ENCODE assay signal across 9 mouse cellular contexts in genomic region chr13:78629041-78629727, GRCm38 (mm10).
DNase-seq lines count a peak whose midpoint lies in the region; TF ChIP-seq lines count a peak whose summit lies in the region.
"Had no signal": no experiment of that assay in that cellular context is flagged by ENCODE, and none has a peak within 500 bp of the region (broad histone marks: within the 10 kb centered on the region; RNA-seq: fewer than 3 reads in every experiment).

No protein-coding gene starts in this region.

- no peak for TF ChIP-seq CTCF in kidney, adult 2 months (conservative IDR thresholded peaks at IDR 0.05; ENCODE audit: insufficient read depth, insufficient read length, low read depth, low read length)
- no peak for TF ChIP-seq CTCF in brain, embryonic 14.5 days (IDR thresholded peaks at IDR 0.05; ENCODE audit: borderline replicate concordance, extremely low read depth, insufficient read depth, insufficient read length)

- no peak overlapping the region for H3K27ac ChIP-seq in kidney, adult 2 months (ENCODE audit: insufficient read depth, low read depth, low read length)
- no peak overlapping the region; the same call in 1 of the 2 replicates for H3K27ac ChIP-seq in forebrain, embryonic 10.5 days
- H3K27ac ChIP-seq: heart, embryonic 15.5 days had no signal

- intact Hi-C loops in gastrocnemius, postnatal 36 days (cut with DNase I), result no loop called here

- peak; percentile 19 to 27 for DNase-seq in kidney, postnatal 4 days
- no peak for DNase-seq in kidney, adult 2 months
- peak; percentile 83 for DNase-seq in brain, embryonic 14.5 days (ENCODE audit: low read depth)
- DNase-seq in forebrain, embryonic 10.5 days (ENCODE audit: extremely low spot score, low spot score), result peak; percentile 39
- DNase-seq in lung, postnatal 4 days, result peak; percentile 17 to 27
- no peak for DNase-seq in gastrocnemius, postnatal 25 days
- no peak for DNase-seq in gastrocnemius, postnatal 36 days
- no peak for DNase-seq in urinary bladder, postnatal 36 days (ENCODE audit: low spot score in 2 of 2)

- no peak for TF ChIP-seq POLR2A in kidney, adult 2 months (IDR thresholded peaks at IDR 0.05; ENCODE audit: low read depth, low read length)
- TF ChIP-seq POLR2A in brain, embryonic 14.5 days (IDR thresholded peaks at IDR 0.05; ENCODE audit: borderline replicate concordance, extremely low read depth, insufficient read depth, insufficient read length, poor library complexity, severe bottlenecking), result no peak

- H3K4me3 ChIP-seq in kidney, adult 2 months (ENCODE audit: insufficient read depth, low read depth, low read length), result no peak overlapping the region
- no peak overlapping the region for H3K4me3 ChIP-seq in forebrain, embryonic 10.5 days
- H3K4me3 ChIP-seq: heart, embryonic 15.5 days had no signal

- H3K9me3 ChIP-seq in forebrain, embryonic 10.5 days, result no peaks in the 10 kb centered on the region
- H3K9me3 ChIP-seq: heart, embryonic 15.5 days had no signal

- 57% methylated on average over 10 of the region's 10 CpGs for WGBS in kidney, adult 2 months
- 24% methylated on average over 10 of the region's 10 CpGs for WGBS in forebrain, embryonic 10.5 days

- no peaks in the 10 kb centered on the region for H3K4me1 ChIP-seq in kidney, adult 2 months (ENCODE audit: control insufficient read depth, insufficient read depth, low read length)
- H3K4me1 ChIP-seq in forebrain, embryonic 10.5 days, result peaks cover 26% of the 10 kb centered on the region
- H3K4me1 ChIP-seq: heart, embryonic 15.5 days had no signal

- no peaks in the 10 kb centered on the region for H3K36me3 ChIP-seq in kidney, adult 2 months (ENCODE audit: control insufficient read depth, insufficient read depth, low read length)
- no peaks in the 10 kb centered on the region for H3K36me3 ChIP-seq in forebrain, embryonic 10.5 days (replicated peaks)
- H3K36me3 ChIP-seq: heart, embryonic 15.5 days had no signal

- H3K27me3 ChIP-seq in kidney, adult 2 months (replicated peaks; ENCODE audit: control insufficient read depth, insufficient read depth, low read length), result no peaks in the 10 kb centered on the region
- peaks cover 73% of the 10 kb centered on the region for H3K27me3 ChIP-seq in forebrain, embryonic 10.5 days (ENCODE audit: poor library complexity, severe bottlenecking)
- H3K27me3 ChIP-seq: heart, embryonic 15.5 days had no signal

Comparison
In these comparisons a context has a peak if more than half of its experiments do, and no peak if none do; other contexts are left out.
1. DNase-seq: peak in kidney, postnatal 4 days (2 of 2), brain, embryonic 14.5 days (single experiment), forebrain, embryonic 10.5 days (single experiment) and lung, postnatal 4 days (2 of 2); none in kidney, adult 2 months (single experiment), gastrocnemius, postnatal 25 days (single experiment), gastrocnemius, postnatal 36 days (0 of 2) and urinary bladder, postnatal 36 days (0 of 2).